Mouse (Mus musculus) skeletal muscle tissue, adult 2 months (tissue): ENCODE results near the gene H2afy.
"Not testable (repeated sequence)": the region's sequence is repeated elsewhere in the genome, so short reads cannot be mapped to it uniquely, and the experiment has no call there.

ENCODE experiments used
- DNase-seq: peaks from one replicate; pipeline ENCODE4 v3.0.0-alpha.2; 2012; ENCODE audit warnings: low read depth, low spot score

Gene H2afy

GRCm38 (mm10) chr13:56072268-56072607 is 63.9 kb downstream of the H2afy start:
- no peak for DNase-seq

GRCm38 (mm10) chr13:56071586-56072267 is 64.4 kb downstream of the H2afy start:
- DNase-seq, result no peak

DNA sequence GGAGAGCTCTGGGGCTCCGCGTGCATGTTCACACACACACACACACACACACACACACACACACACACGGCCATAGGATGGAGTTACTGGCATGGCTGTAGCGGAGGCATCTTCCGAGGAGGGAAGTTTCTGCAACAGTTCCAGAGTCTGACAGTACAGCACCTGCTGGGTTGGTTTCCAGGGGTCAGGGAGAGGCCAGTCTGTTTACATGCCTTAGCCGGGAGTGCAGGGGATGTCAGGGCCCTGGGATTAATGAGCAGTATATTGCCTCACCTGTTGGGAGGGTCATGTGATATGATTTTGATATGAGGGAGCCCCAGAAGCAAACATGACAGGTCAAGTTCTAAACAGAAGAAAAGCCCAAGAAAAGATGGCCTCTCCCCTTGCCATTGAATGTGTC is 66.5 kb downstream of the H2afy start:
- no peak for DNase-seq

- no peak for DNase-seq
These were observed 67.6 kb downstream of the H2afy start for GRCm38 (mm10) chr13:56068517-56068916.

DNA sequence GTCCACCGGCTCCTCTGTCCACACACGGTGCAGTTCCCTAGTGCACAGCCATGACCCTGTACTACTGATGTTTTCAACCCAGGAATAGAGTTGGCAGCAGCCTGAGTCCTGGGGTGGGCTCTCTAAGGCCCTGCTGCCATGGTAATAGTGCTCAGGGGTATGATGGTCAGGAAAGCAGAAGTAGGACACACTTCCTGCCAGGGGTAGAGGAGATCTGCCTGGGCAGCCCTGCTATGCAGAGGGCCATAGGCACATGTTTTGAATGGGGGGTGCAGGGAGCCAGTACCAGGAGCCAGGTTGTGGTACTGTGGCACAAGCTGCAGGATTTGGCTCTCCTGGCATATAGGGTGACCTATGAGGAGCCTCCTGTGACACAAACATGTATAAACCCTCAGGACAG is 69.3 kb downstream of the H2afy start:
- DNase-seq, result no peak

DNA sequence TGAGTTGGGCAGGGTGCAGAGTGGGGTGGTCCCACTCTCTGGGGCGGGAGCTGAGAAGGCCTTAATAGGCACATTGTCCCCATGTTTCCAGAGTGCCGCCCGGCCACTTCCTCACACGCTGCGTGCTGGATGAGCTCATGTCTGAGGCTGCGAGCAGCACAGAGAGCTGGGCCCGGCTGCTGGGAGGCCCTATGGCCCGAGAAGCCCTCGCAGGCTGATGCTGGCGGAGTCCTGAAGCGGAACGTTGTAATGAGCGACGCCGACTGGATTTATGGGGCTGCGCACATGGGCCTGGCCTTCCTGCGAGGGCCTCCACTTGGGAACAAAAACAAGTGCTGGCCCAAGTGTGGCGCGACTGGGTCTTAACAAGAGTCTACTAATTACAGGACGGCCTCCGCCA is 70.0 kb downstream of the H2afy start:
- DNase-seq, result no peak

- no peak for DNase-seq
These were observed 78.4 kb downstream of the H2afy start for GRCm38 (mm10) chr13:56057761-56058160.

DNA sequence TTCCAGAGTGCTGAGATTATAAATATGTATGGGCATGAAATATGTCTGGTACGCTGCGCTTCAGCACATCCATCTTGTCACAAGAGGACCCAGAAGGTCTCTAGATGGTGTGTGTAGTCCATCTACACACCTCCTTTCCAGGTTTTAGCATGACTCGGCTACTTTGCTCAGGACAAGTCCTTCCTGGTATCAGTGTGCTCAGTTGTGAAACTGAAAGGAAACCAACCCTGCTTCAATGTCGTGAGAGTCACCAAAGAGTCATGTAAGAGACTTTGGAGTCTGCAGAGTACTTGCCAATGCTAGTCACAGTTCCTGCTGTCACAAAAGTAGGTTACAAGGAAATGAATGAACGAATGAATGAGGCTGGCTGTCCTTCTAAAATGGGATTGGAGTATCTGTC is 80.4 kb downstream of the H2afy start:
- DNase-seq, result no peak

GRCm38 (mm10) chr13:56054089-56054488 is 82.1 kb downstream of the H2afy start:
- DNase-seq, result no peak

GRCm38 (mm10) chr13:56052781-56053180 is 83.4 kb downstream of the H2afy start:
- no peak for DNase-seq

- no peak for DNase-seq
These were observed 85.9 kb downstream of the H2afy start for GRCm38 (mm10) chr13:56050246-56050645.

- DNase-seq, result no peak
These were observed 93.9 kb downstream of the H2afy start for GRCm38 (mm10) chr13:56042221-56042620.

- no peak for DNase-seq
These were observed 95.5 kb downstream of the H2afy start for GRCm38 (mm10) chr13:56040621-56041020.

DNA sequence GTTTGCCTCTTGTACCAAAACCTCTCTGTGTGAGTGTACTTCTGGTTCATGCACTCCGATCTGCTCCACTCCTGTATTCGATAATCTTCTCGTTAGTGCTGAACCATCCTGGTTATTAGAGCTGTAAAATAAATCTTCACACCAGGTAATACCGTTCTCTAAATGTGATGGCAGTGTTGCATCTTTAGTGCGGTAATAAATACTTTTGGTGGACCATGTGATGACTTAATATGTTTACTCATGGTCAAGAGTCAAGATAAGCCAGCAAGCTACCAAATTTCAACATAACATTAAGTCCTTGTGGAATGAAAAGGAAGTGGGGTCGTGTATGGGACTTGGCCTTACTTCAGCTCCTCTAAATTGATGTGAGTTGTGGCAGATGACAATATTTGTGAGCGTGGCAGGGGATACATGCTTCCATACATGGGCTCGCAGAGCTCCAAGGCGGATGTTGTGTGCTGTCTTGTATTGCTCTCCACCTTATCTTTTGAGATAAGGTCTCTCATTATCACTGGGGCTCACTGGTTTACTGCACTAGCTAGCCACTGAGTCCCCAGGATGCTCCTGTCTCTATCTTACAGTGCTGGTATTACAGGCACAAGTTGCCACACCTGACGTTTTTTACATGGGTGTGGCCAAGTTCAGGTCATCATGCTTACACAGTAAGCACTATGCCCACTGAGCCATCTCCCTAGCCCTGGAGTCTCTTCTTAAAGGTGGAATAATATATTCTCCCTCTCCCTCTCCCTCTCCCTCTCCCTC is 96.4 kb downstream of the H2afy start:
- no peak for DNase-seq

- no peak for DNase-seq
These were observed 107.2 kb downstream of the H2afy start for GRCm38 (mm10) chr13:56029006-56029405.

GRCm38 (mm10) chr13:56027996-56028395 is 108.2 kb downstream of the H2afy start:
- not testable (repeated sequence) for DNase-seq

DNA sequence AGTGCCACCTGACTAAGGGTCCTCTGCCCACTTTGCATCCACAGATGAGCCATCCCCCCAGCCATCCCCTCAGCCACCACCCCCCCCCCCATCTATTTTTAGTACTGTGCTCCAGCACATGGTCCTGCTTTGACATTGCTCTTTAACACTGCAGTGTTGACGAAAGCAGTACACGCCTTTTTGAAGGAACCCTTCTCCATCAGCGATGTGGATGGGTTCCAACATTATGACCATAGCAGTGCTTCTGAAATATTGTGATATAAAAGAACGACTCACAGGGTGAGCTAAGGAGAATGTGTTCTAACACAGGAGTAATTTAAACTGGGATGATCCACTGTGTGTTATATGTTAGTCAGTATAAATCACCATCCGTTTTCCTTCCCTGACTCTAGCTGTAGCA is 109.5 kb downstream of the H2afy start:
- DNase-seq, result no peak

GRCm38 (mm10) chr13:56026026-56026425 is 110.1 kb downstream of the H2afy start:
- DNase-seq, result no peak

DNA sequence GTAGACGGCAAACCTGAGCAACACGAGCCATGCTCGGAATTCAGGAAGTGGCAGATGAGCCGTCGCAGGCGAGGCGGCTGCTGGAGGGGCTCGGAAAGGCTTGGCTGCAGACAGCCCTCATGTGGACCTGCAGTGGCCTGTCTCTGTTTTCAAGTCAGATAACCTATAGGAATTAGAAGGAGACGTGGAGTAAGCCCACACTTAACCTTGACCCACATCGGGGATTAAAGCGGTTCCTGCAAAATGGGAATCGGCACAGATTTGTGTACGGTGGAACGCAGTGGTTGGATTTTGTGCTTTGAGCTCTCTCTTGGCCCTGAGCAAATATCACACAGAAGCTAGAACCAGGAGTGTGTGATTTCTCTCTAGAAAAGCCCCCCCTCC is 111.1 kb downstream of the H2afy start:
- no peak for DNase-seq

DNA sequence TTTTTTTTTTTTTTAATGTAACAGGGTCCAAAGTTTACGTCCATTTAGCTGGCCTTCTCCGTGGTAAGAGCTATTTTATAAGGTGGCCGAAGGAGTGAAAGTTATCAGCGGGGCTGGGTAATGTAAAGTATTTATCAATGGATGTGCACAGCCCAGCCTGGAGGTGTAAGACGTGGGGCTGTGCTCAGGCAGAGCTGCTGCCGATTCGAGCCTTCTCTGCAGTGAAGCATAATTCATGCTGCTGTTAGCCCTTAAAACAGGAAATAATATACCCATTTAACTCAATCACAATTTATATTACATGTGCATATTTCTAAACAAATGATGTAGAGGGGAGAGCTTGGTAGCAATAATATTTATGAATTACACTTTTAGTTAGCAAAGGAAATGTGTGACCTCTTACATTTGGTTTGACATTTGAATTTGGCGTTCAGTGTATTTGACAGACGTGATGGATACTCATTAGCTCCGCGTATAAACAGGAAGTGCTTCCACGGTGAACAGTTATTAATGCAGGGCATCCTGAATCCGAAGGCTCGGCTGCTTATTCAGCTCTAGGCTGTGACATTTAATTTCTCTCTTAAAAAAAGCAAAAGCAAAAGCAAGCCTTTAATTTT is 111.6 kb downstream of the H2afy start:
- DNase-seq, result no peak
